ENCODE assay signal across 15 mouse cellular contexts in genomic region chr16:96087001-96087400, GRCm38 (mm10). TPM values are rescaled to one million over a fixed set of nuclear protein-coding genes. Genes with fewer than 3 reads are reported as not detected.
DNase-seq lines count a peak whose midpoint lies in the region; ATAC-seq and TF ChIP-seq lines count a peak whose summit lies in the region.
"Had no signal": no experiment of that assay in that cellular context is flagged by ENCODE, and none has a peak within 500 bp of the region (broad histone marks: within the 10 kb centered on the region; RNA-seq: fewer than 3 reads in every experiment).

No protein-coding gene starts in this region.

- H3K9me3 ChIP-seq in lung, postnatal 0 days (ENCODE audit: low read length) = no peaks in the 10 kb centered on the region
- H3K9me3 ChIP-seq in forebrain, embryonic 12.5 days = no peaks in the 10 kb centered on the region
- H3K9me3 ChIP-seq: forebrain, embryonic 15.5 days; intestine, embryonic 15.5 days; midbrain, embryonic 15.5 days had no signal

- TF ChIP-seq CTCF in lung, postnatal 0 days (IDR thresholded peaks at IDR 0.05) = no peak

- no peak for TF ChIP-seq EP300 in lung, postnatal 0 days (IDR thresholded peaks at IDR 0.05)

- ATAC-seq in lung, postnatal 0 days = no peak
- peak; percentile 45 for ATAC-seq in neutrophil, adult 5-6 weeks (ENCODE audit: extremely low read depth, insufficient number of reproducible peaks, low FRiP score, poor library complexity, severe bottlenecking)
- ATAC-seq in forebrain, embryonic 12.5 days (ENCODE audit: low FRiP score) = no peak
- no peak for ATAC-seq in frontal cortex, adult (ENCODE audit: low TSS enrichment)
- ATAC-seq: activated CD4-positive, CD25-positive, alpha-beta regulatory T cell, adult 4 months; forebrain, embryonic 15.5 days; intestine, embryonic 15.5 days; midbrain, embryonic 15.5 days had no signal

- 60% methylated on average over 12 of the region's 12 CpGs for WGBS in lung, postnatal 0 days
- 80% methylated on average over 12 of the region's 12 CpGs for whole genome bisulfite sequencing in forebrain, embryonic 12.5 days

- DNase-seq in lung, adult 18-20 months = peak; percentile 17 to 41
- DNase-seq in lung, postnatal 0 days (ENCODE audit: low spot score) = no peak
- DNase-seq in T-cell, adult 2 months (ENCODE audit: low spot score) = peak; percentile 79
- peak; percentile 73 for DNase-seq in thymus, postnatal 14 days
- no peak for DNase-seq in neural tube, embryonic 10.5 days (ENCODE audit: extremely low spot score, low spot score)
- DNase-seq: cerebellum, adult 9-11 months; heart, postnatal 14 days; right cerebral cortex, postnatal 4 days had no signal

- H3K9ac ChIP-seq in lung, postnatal 0 days (replicated peaks; ENCODE audit: low read depth) = no peak overlapping the region
- no peak overlapping the region for H3K9ac ChIP-seq in forebrain, embryonic 12.5 days
- H3K9ac ChIP-seq: forebrain, embryonic 15.5 days; intestine, embryonic 15.5 days; midbrain, embryonic 15.5 days had no signal

- no peak overlapping the region for H3K27ac ChIP-seq in lung, postnatal 0 days (ENCODE audit: low read length)
- no peak overlapping the region for H3K27ac ChIP-seq in forebrain, embryonic 12.5 days
- H3K27ac ChIP-seq: forebrain, embryonic 15.5 days; intestine, embryonic 15.5 days; midbrain, embryonic 15.5 days had no signal

- no peaks in the 10 kb centered on the region for H3K27me3 ChIP-seq in lung, postnatal 0 days (replicated peaks; ENCODE audit: insufficient read depth, low read length)
- H3K27me3 ChIP-seq in forebrain, embryonic 12.5 days = no peaks in the 10 kb centered on the region
- H3K27me3 ChIP-seq: forebrain, embryonic 15.5 days; intestine, embryonic 15.5 days; midbrain, embryonic 15.5 days had no signal

- H3K4me2 ChIP-seq in lung, postnatal 0 days (replicated peaks; ENCODE audit: low read depth, low read length) = no peak overlapping the region
- no peak overlapping the region for H3K4me2 ChIP-seq in forebrain, embryonic 12.5 days
- H3K4me2 ChIP-seq: forebrain, embryonic 15.5 days; intestine, embryonic 15.5 days; midbrain, embryonic 15.5 days had no signal

- no peaks in the 10 kb centered on the region for H3K36me3 ChIP-seq in lung, postnatal 0 days (ENCODE audit: insufficient read depth, low read length)
- H3K36me3 ChIP-seq in forebrain, embryonic 12.5 days (replicated peaks) = no peaks in the 10 kb centered on the region
- H3K36me3 ChIP-seq: forebrain, embryonic 15.5 days; intestine, embryonic 15.5 days; midbrain, embryonic 15.5 days had no signal

- no peak overlapping the region for H3K4me3 ChIP-seq in lung, postnatal 0 days (ENCODE audit: low read depth, low read length)
- H3K4me3 ChIP-seq in forebrain, embryonic 12.5 days (replicated peaks) = no peak overlapping the region
- H3K4me3 ChIP-seq: forebrain, embryonic 15.5 days; intestine, embryonic 15.5 days; midbrain, embryonic 15.5 days had no signal

- peaks cover 4% of the 10 kb centered on the region; the same call in 1 of the 2 replicates for H3K4me1 ChIP-seq in lung, postnatal 0 days (ENCODE audit: insufficient read depth, low read depth, low read length)
- peaks cover 7% of the 10 kb centered on the region for H3K4me1 ChIP-seq in forebrain, embryonic 12.5 days

RNA-seq across cellular contexts. Expression of gene Brwd1, which starts 4.7 kb away (rescaled TPM):
- polyA plus RNA-seq in lung, postnatal 0 days (2015; fragmentation: Nextera tagmentation; extraction: Ambion mirVana) = 38.2 and 42.5 TPM in 2 replicates
- 507 and 521 TPM in 2 replicates for total RNA-seq in neutrophil, adult 5-6 weeks (2017)
- polyA plus RNA-seq in forebrain, embryonic 12.5 days (2016; fragmentation: Nextera tagmentation; extraction: Ambion mirVana) = 212 and 217 TPM in 2 replicates

RNA-seq across cellular contexts. Expression of gene Hmgn1, which starts 40.5 kb away (rescaled TPM):
- 279 and 307 TPM in 2 replicates for polyA plus RNA-seq in lung, postnatal 0 days (2015; fragmentation: Nextera tagmentation; extraction: Ambion mirVana)
- total RNA-seq in neutrophil, adult 5-6 weeks (2017) = 97.1 and 160 TPM in 2 replicates
- 799 and 857 TPM in 2 replicates for polyA plus RNA-seq in forebrain, embryonic 12.5 days (2016; fragmentation: Nextera tagmentation; extraction: Ambion mirVana)

RNA-seq across cellular contexts. Expression of gene Wrb, which starts 58.2 kb away (rescaled TPM):
- 25.3 and 28.6 TPM in 2 replicates for polyA plus RNA-seq in lung, postnatal 0 days (2015; fragmentation: Nextera tagmentation; extraction: Ambion mirVana)
- total RNA-seq in neutrophil, adult 5-6 weeks (2017) = 6.6 and 8.2 TPM in 2 replicates
- polyA plus RNA-seq in forebrain, embryonic 12.5 days (2016; fragmentation: Nextera tagmentation; extraction: Ambion mirVana) = 116 and 127 TPM in 2 replicates

Comparison
In these comparisons a context has a peak if more than half of its experiments do, and no peak if none do; other contexts are left out.
1. DNase-seq: peak in lung, adult 18-20 months (2 of 2), T-cell, adult 2 months (single experiment) and thymus, postnatal 14 days (single experiment); none in lung, postnatal 0 days (single experiment) and neural tube, embryonic 10.5 days (single experiment).